8 mouse cellular contexts compared by ENCODE assay signal in the genomic region with DNA sequence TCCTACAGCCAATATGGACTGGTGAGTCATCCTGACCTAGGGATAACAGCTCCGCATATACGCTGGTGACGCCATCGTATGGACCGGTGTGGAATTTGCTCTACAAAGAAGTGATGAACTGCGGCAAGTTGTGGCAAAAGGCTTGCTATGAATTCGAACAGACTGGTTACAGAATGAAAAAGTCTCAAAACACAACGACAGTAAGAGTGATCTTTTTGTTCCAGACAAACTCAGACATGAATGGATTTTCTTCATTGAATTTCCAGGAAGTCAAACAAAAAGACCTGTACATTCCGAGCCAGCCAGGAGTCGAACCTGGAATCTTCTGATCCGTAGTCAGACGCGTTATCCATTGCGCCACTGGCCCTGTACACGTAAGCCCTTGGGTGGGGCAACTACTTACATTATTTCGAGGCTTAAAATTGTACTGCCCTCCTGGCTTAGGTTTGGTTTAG. TPM values are rescaled to one million over a fixed set of nuclear protein-coding genes. Genes with fewer than 3 reads are reported as not detected.
DNase-seq lines count a peak whose midpoint lies in the region; ATAC-seq lines count a peak whose summit lies in the region.

No protein-coding gene starts in this region.

- H3K4me1 ChIP-seq in megakaryocyte, embryonic 14.5 days = peaks cover 45% of the 10 kb centered on the region

- peak; percentile 55 for ATAC-seq in inflammation-experienced regulatory T-cells, adult 6 months

- H3K4me3 ChIP-seq in megakaryocyte, embryonic 14.5 days (replicated peaks) = peak overlapping the region; percentile 94

- H3K27me3 ChIP-seq in megakaryocyte, embryonic 14.5 days (replicated peaks) = no peaks in the 10 kb centered on the region

- intact Hi-C loops in gastrocnemius, postnatal 14 days (cut with DNase I; ENCODE audit: low total_unique reads) = no loop called here
- intact Hi-C loops in left cerebral cortex, postnatal 10 days (cut with DNase I) = no loop called here

- peak; percentile 84 to 97 for DNase-seq in adrenal gland, adult (ENCODE audit: inconsistent age in 2 of 2, low spot score in 1 of 2)
- peak; percentile 96 for DNase-seq in embryo, embryonic 10.5 days (ENCODE audit: low spot score)
- DNase-seq in gastrocnemius, postnatal 14 days = peak; percentile 65
- peak; percentile 81 to 86 for DNase-seq in left cerebral cortex, postnatal 10 days (ENCODE audit: extremely low spot score in 1 of 2, low spot score in 2 of 2)
- DNase-seq in right cerebral cortex, postnatal 14 days = peak; percentile 73
- DNase-seq in urinary bladder, postnatal 4 days (ENCODE audit: low spot score in 2 of 2) = peak; percentile 66 to 79

- no peaks in the 10 kb centered on the region for H3K36me3 ChIP-seq in megakaryocyte, embryonic 14.5 days (replicated peaks; ENCODE audit: low read length)

- H3K9me3 ChIP-seq in megakaryocyte, embryonic 14.5 days = no peaks in the 10 kb centered on the region

RNA-seq across cellular contexts. Expression of a gene that starts 19.2 kb away (rescaled TPM):
- not detected for total RNA-seq in gastrocnemius, postnatal 14 days (2021)
- not detected for polyA plus RNA-seq in inflammation-experienced regulatory T-cells, adult 6 months (2017; shearing (Covaris generic))
- not detected for total RNA-seq in left cerebral cortex, postnatal 10 days (2021)
- not detected in 2 replicates for polyA plus RNA-seq in megakaryocyte, embryonic 14.5 days (2012; ENCODE audit: insufficient read depth, low replicate concordance)

RNA-seq across cellular contexts. Expression of a gene that starts 22.9 kb away (rescaled TPM):
- 1 to 10 TPM; 4.5 to 4.7 TPM for total RNA-seq in gastrocnemius, postnatal 14 days (2021)
- polyA plus RNA-seq in inflammation-experienced regulatory T-cells, adult 6 months (2017; shearing (Covaris generic)) = 10 to 100 TPM; 11.3 to 13.4 (median 12.2) TPM
- 1 to 10 TPM; 6.3 to 6.5 TPM for total RNA-seq in left cerebral cortex, postnatal 10 days (2021)
- polyA plus RNA-seq in megakaryocyte, embryonic 14.5 days (2012; ENCODE audit: insufficient read depth, low replicate concordance) = 1.6 and 7.8 TPM in 2 replicates

RNA-seq across cellular contexts. Expression of a gene that starts 42.1 kb away (rescaled TPM):
- total RNA-seq in gastrocnemius, postnatal 14 days (2021) = not detected
- not detected for polyA plus RNA-seq in inflammation-experienced regulatory T-cells, adult 6 months (2017; shearing (Covaris generic))
- under 1 TPM; 0.75 to 0.88 TPM for total RNA-seq in left cerebral cortex, postnatal 10 days (2021)
- not detected in 2 replicates for polyA plus RNA-seq in megakaryocyte, embryonic 14.5 days (2012; ENCODE audit: insufficient read depth, low replicate concordance)

Comparison
In these comparisons a context has a peak if more than half of its experiments do, and no peak if none do; other contexts are left out.
1. Peak in every context shown above with its lines: DNase-seq, ATAC-seq and H3K4me3 ChIP-seq.